Mouse (Mus musculus) right cerebral cortex, adult 2 months (tissue): Measurements from ENCODE around the gene T2.

ENCODE experiments used
- DNase-seq, 2 experiments: peaks; one replicate each; pipeline ENCODE4 v3.0.0; 2021 to 2022; ENCODE audit warnings: low spot score in 2 of 2

Gene T2

DNA sequence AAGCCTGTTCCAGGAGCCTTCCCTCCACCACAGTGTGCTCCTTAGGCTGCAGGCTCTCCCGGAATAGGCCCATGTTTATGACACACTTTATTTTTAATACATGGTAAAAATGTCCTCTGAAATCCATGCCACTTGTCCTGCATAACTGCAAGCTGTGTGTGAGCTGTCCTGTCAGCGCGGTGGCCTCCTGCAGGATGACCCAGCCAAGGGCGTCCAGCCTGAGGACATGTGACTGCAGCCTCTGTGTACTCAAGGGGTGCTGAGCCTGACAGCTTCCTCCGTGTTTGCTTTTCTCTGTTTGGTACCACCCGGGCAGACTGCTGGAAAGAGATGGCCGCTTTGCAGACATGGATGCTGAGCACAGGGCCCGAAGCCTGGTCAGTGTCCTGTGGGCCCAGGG, 61.1 kb downstream of the T2 start:
- DNase-seq = no peak

- no peak for DNase-seq
These were observed 64.9 kb downstream of the T2 start for GRCm38 (mm10) chr17:8420739-8421138.

GRCm38 (mm10) chr17:8421517-8421916, 65.7 kb downstream of the T2 start:
- DNase-seq = no peak

GRCm38 (mm10) chr17:8423283-8423682, 67.5 kb downstream of the T2 start:
- DNase-seq = peak in 1 of 2 experiments; percentile 18

DNA sequence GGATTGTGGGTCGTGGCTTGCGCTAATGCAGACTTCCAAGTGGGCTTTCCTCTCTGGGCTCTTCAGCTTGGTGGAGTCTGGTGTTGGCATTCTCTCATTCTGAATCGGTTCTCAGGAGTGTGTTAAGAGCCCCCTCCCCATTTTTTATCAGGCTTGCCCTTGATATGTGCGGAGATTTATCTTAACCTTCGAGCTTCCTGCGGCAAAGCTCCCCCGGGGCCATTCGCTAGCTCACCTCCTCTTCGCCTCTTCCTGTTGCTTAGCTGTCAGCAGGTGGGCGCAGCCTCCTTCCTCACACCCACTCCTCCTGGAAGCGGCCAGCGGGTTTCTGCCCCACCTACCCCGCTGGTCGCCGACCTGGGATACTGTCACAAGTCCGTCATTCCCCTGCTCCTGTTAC, 73.6 kb downstream of the T2 start:
- no peak for DNase-seq

DNA sequence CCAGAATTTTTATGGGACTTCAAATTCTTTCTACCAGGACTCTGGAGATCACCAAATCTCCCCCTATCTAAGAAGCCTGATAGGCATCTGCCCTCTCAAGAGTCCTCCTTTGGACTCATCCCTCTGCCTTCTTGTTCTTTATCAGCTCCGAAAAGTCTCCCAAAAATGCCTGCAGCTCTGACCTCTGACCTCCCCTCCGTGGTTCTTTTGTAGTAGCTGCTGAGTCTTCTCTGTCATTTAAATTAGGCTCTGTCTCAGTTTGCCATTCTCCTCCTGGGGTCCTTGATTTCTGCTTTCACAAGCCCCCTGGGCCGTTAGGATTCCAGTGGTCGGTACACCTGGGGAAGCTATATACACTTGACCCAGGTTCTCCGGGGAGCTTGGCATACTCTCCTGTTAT, 74.1 kb downstream of the T2 start:
- no peak for DNase-seq

- DNase-seq = no peak
These were observed 76.5 kb downstream of the T2 start for GRCm38 (mm10) chr17:8432179-8432800.

GRCm38 (mm10) chr17:8433121-8433977, 77.6 kb downstream of the T2 start:
- DNase-seq = no peak

GRCm38 (mm10) chr17:8433978-8434960, 78.5 kb downstream of the T2 start, which contains the start of gene T:
TSS of gene T (plus strand) at chr17:8434423.
- DNase-seq = no peak

GRCm38 (mm10) chr17:8436184-8436583, 80.4 kb downstream of the T2 start:
- DNase-seq = no peak

DNA sequence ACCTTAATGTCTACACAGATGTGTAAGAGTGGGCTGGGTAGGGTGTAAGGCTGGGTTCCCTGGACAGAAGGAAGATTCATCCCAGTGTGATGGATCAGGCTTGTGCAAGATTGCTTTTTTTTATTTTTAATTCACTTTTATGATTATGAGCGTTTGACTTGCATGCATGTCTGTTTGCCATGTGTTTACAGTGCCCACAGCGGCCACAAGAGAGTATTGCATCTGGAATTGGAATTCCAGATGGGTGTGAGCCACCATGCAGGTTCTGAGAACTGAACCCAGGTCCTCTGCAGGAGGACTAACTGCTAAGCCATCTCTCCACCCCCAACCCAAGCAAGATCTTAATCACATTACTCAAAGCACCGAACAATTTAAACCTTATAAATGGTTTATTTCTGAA, 88.3 kb downstream of the T2 start:
- DNase-seq = no peak

DNA sequence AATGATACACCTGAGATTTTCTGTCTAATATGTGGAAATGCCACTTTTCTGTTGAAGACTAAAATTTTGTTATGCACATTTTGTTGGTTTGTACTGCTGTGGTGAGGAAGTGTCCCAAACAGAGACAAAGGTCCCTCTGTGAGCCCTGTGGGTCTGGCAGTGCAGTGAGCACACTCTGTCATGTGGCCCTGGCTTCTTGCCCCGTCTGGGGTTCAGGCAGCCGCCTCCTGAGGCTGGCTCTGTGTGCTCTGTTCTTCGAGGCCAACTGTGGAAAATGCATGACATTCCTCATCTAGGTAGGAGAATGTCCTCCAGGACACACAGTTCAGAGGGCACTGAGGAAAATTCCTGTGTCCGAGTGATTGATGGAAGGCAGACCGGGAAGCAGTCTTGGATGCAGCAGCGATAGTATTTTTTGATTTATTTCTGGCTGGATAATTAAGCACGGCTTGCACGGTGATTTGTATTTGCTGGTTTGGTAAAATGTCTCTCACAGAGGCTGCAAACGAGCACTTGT, 91.9 kb downstream of the T2 start:
- no peak for DNase-seq

DNA sequence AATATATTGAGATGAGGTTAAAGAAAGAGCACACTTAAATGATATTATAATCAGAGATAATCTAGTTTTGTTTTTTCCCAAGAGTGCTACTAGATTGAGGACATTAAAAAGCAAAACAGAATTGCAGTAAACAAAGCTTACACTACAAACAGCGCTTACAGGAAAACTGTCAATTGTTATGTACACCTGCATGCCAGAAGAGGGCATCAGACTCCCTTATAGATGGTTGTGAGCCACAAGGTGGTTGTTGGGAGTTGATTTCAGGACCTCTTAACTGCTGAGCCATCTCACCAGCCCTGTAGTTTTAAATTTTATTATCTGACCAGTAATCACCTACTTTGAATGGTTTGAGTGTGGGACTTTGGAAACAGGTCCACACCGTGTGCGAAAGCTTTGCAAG, 92.5 kb downstream of the T2 start:
- DNase-seq = no peak

- DNase-seq = no peak
These were observed 99.4 kb downstream of the T2 start for GRCm38 (mm10) chr17:8455196-8455595.

DNA sequence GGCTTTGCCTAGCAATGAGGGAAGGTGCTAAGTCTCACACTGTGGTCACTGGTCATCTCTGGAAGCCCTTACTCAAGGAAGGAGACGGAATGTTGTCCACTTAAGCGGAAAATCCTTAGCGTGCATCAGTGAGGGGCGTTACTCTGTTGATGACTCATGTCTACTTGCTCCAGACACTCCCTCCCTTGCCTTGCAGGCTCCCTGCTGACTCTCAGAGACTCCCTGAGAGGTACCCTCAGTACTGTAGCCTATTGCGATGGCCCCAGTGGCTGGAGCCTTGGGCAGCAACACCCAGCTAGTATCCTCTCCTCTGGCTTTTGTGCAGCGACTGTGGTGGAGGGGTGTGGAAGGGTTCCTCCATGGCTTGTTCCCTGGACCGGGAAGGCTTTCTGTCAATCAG, 99.8 kb downstream of the T2 start:
- no peak for DNase-seq

DNA sequence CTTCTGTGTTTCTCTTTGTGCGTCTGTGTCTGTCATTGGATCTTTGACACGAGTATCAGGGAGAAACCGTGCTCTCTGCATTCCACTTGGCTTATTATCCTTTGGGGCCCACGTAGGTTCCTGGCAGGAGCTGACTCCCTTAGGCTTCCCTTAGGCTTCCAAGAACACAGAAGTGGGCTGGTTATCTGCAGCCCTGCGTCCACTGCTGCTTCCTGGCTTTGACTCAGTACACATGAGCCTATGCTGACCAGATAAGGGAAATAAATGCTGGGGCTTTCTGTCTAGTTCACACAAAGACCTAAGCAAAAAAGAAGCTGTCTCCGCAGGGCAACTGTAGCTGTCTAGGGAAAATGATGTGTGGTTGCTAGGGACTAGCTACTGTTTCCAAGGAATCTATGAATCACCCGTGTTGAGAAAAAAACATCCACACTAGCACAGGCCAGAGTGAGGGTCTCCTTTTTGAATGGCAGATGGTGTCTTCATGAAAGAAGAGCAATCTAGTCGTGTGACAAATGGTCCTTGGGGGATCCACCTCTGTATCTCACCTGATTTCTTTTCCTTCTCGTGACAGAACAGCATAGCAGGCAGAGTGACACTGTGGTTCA, 101.2 kb downstream of the T2 start:
- DNase-seq = no peak

- DNase-seq = peak; percentile 56 to 68
These were observed 105.8 kb downstream of the T2 start for GRCm38 (mm10) chr17:8461568-8461967.

- DNase-seq = peak; percentile 72 to 85
These were observed 107.8 kb downstream of the T2 start for GRCm38 (mm10) chr17:8463482-8464128.

GRCm38 (mm10) chr17:8467771-8468170, 112.0 kb downstream of the T2 start:
- no peak for DNase-seq

DNA sequence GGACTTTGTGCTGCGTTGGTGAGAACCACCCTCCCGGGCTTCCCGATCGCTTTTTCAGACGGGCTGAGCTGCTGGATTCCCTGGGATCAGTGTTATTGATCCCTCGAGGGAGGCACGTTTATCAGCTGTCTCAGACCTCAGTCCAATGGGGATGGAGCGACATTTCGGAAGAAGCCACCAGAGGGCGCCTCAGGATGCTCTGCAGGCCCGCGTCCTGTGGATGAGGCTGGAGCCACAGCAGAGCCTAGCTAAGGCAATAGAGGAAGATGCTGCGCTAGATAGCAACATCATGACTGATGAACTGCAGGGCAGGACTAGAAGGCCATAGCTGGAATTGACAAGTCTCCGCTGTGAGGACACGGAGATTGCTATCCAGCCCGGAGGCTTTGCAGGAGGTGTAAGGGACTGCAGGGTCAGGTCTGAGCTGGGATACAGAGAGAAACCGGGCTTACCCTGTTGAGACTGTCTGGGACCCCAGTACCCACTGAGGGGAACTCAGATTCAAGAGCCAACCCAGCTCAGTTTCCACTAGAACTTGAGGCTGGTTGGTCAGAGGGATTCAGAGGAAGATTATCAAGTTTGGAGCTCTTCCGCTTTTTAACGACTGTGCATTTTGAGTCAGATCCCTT, 113.0 kb downstream of the T2 start:
- DNase-seq = peak; percentile 95 to 96
